Mouse (Mus musculus) stomach, postnatal 0 days (tissue): ENCODE results near the gene Bahcc1.

Experiments
- CTCF ChIP-seq: IDR thresholded peaks from 2 replicates; pipeline ENCODE4 v1.5.1; 2016; ENCODE audit warnings: antibody characterized with exemption, low read depth, mild to moderate bottlenecking, moderate library complexity
- EP300 ChIP-seq: optimal IDR thresholded peaks from 2 replicates; pipeline ENCODE3; 2016; ENCODE audit warnings: antibody characterized with exemption

GRCm38 (mm10) chr11:120227571-120228051 is 5.1 kb upstream of the Bahcc1 start:
- TF ChIP-seq CTCF (no peak), EP300 (no peak)
